Mouse (Mus musculus): ENCODE data around the gene Gns.

DNA sequence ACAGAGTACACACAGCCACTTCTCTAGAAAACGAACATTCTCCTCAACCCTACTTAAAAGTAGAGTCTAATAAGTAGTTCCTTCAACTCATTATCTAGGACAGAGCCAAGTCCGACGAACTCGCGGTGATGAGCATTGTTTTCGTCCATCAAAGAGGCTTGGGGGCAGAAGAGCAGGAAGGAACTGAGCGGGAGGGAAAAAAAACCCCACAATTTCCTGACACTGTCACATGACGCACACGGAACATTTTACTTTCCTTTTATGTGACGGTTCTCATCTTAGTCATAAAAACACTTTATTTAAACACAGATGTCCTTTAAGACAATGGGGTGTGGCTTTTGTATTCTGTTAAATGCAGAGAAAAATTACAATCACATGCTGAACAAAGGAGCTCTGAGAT, 48.5 kb upstream of the Gns start:
- TF ChIP-seq CTCF (IDR thresholded peaks at IDR 0.05; ENCODE audit: borderline replicate concordance, insufficient read depth, low read length) (no peak), POLR2A (IDR thresholded peaks at IDR 0.05; ENCODE audit: low read depth, low read length) (no peak)

Measured in embryonic fibroblast, embryonic 13.5 days (primary cell).